Mouse (Mus musculus) lung, adult 2 months (tissue): ENCODE data around the gene Akr1b3.

Experiments used
- CTCF ChIP-seq: fragments of 200-500 bp; IDR thresholded peaks from 2 replicates; pipeline ENCODE4 v1.5.1; 2011; ENCODE audit warnings: mild to moderate bottlenecking, low read length, control low read depth; ENCODE audit not compliant: insufficient read depth
- POLR2A ChIP-seq: fragments of 200-500 bp; IDR thresholded peaks from 2 replicates; pipeline ENCODE4 v1.6.1; 2011; ENCODE audit warnings: low read depth, mild to moderate bottlenecking, control low read depth, low read length, borderline replicate concordance; ENCODE audit errors: extremely low read depth

- TF ChIP-seq POLR2A (no peak), CTCF (no peak)
These were observed 25.2 kb upstream of the Akr1b3 start for GRCm38 (mm10) chr6:34342476-34342875.
